Mouse (Mus musculus) kidney, embryonic 16.5 days (tissue): ENCODE results near the gene Kdm4a. TPM values are rescaled to one million over a fixed set of nuclear protein-coding genes. Genes with fewer than 3 reads are reported as not detected.

Experiments used
- ATAC-seq: fragments of 200-750 bp; cut with Nextera tagmentation; 2 replicates; pipeline ENCODE4 v1.8.0; 2017; ENCODE audit warnings: moderate TSS enrichment; ENCODE audit not compliant: low FRiP score, low TSS enrichment
- H3K27ac ChIP-seq: fragments of 300-500 bp; sonication (generic); 2 replicates; pipeline ENCODE4 v1.5.1; 2014; ENCODE audit warnings: low read length
- H3K27me3 ChIP-seq: fragments of 300-500 bp; sonication (generic); 2 replicates; pipeline ENCODE4 v1.6.1; 2014; ENCODE audit warnings: low read length, control low read depth, mixed read lengths; ENCODE audit not compliant: insufficient read depth
- H3K36me3 ChIP-seq: fragments of 300-500 bp; sonication (generic); 2 replicates; pipeline ENCODE4 v1.6.1; 2014; ENCODE audit warnings: low read length, control low read depth, mixed read lengths; ENCODE audit not compliant: insufficient read depth
- H3K4me1 ChIP-seq: fragments of 300-500 bp; sonication (generic); 2 replicates; pipeline ENCODE4 v1.6.1; 2014; ENCODE audit warnings: low read length, control low read depth, mixed read lengths; ENCODE audit not compliant: insufficient read depth
- H3K4me2 ChIP-seq: fragments of 300-500 bp; sonication (generic); replicated peaks from 2 replicates; pipeline ENCODE4 v1.6.1; 2014; ENCODE audit warnings: low read depth, low read length
- H3K4me3 ChIP-seq: fragments of 300-500 bp; sonication (generic); 2 replicates; pipeline ENCODE4 v1.5.1; 2014; ENCODE audit warnings: mild to moderate bottlenecking, low read length
- H3K9ac ChIP-seq: fragments of 300-500 bp; sonication (generic); replicated peaks from 2 replicates; pipeline ENCODE4 v1.6.1; 2014; ENCODE audit warnings: low read length
- H3K9me3 ChIP-seq: fragments of 300-500 bp; sonication (generic); 2 replicates; pipeline ENCODE4 v1.6.1; 2016; ENCODE audit warnings: low read length, control low read depth
- WGBS: fragments of 180-500 bp; shearing (Covaris S2); extraction: QIAGEN DNeasy Blood & Tissue Kit; methylation state at CpG from one replicate; pipeline ENCODE4 v1.1.7; 2014; 5-methylcytosine and 5-hydroxymethylcytosine counted together
- polyA plus RNA-seq: library from polyadenylated mRNA; unstranded; fragments of >200 nt; fragmentation: Nextera tagmentation; extraction: Ambion mirVana; gene quantifications from 2 replicates; pipeline ENCODE4 v1.2.1, GENCODE M21; 2015

The Kdm4a gene
- polyA plus RNA-seq, 1 experiment from 2014 or later: 40.5 TPM

GRCm38 (mm10) chr4:118147090-118147489 lies 32.8 kb downstream of the Kdm4a start:
- 84% methylated on average over 10 of the region's 10 CpGs for WGBS
- Histone ChIP-seq H3K36me3 (peaks cover 88% of the 10 kb centered on the region), H3K4me3 (no peak overlapping the region), H3K9me3 (no peaks in the 10 kb centered on the region), H3K4me1 (no peaks in the 10 kb centered on the region), H3K27ac (no peak overlapping the region), H3K27me3 (no peaks in the 10 kb centered on the region), H3K4me2 (no peak overlapping the region), H3K9ac (no peak overlapping the region)
- ATAC-seq: no peak

- 65% methylated on average over 9 of the region's 9 CpGs for WGBS
- Histone ChIP-seq H3K27me3 (no peaks in the 10 kb centered on the region), H3K9me3 (no peaks in the 10 kb centered on the region), H3K36me3 (peaks cover 90% of the 10 kb centered on the region), H3K4me1 (no peaks in the 10 kb centered on the region), H3K9ac (no peak overlapping the region), H3K4me3 (no peak overlapping the region), H3K27ac (no peak overlapping the region), H3K4me2 (no peak overlapping the region)
- no peak for ATAC-seq
Measured at GRCm38 (mm10) chr4:118144324-118144723, 35.5 kb downstream of the Kdm4a start.

GRCm38 (mm10) chr4:118143679-118144078 lies 36.2 kb downstream of the Kdm4a start:
- 85% methylated on average over 7 of the region's 7 CpGs for WGBS
- H3K27ac ChIP-seq: no peak overlapping the region

GRCm38 (mm10) chr4:118141511-118141910 lies 38.3 kb downstream of the Kdm4a start:
- peaks cover 87% of the 10 kb centered on the region for H3K36me3 ChIP-seq
- H3K9ac ChIP-seq: no peak overlapping the region
- no peak overlapping the region for H3K4me2 ChIP-seq
- ATAC-seq: no peak
- H3K4me3 ChIP-seq: no peak overlapping the region
- H3K27me3 ChIP-seq: no peaks in the 10 kb centered on the region
- H3K27ac ChIP-seq: no peak overlapping the region
- H3K4me1 ChIP-seq: no peaks in the 10 kb centered on the region
- WGBS: 94% methylated on average over 5 of the region's 5 CpGs
- H3K9me3 ChIP-seq: no peaks in the 10 kb centered on the region

More at GRCm38 (mm10) chr4:118143679-118144078, 36.2 kb downstream of the Kdm4a start:
- Histone ChIP-seq H3K36me3 (peaks cover 88% of the 10 kb centered on the region), H3K27me3 (no peaks in the 10 kb centered on the region), H3K4me3 (no peak overlapping the region), H3K9me3 (no peaks in the 10 kb centered on the region), H3K9ac (no peak overlapping the region), H3K4me1 (no peaks in the 10 kb centered on the region), H3K4me2 (no peak overlapping the region)
- 0 out of 2 replicates have a peak, but pooled peaks have one; percentile 36 for ATAC-seq

DNA sequence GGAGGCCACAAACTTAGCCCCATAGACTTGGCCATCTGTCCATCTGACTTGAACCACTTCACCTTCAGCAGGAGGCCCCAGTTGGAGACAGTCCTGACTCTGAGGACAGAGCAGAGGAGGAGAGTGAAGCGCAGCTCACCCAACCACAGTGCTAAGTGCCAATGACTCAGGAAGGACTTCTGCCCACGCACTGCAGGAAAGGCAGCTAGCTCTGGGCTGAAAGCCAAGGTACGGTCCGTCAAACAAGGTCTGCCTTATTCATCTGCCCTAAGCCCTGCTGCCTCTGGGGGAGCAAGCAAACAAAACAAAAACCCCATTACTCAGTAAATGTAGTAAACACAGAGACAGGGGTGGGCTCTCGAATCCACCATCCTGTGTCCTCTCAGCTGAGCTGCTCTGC lies 41.0 kb downstream of the Kdm4a start:
- H3K4me2 ChIP-seq: no peak overlapping the region
- peaks cover 65% of the 10 kb centered on the region for H3K36me3 ChIP-seq
- peaks cover 6% of the 10 kb centered on the region for H3K4me1 ChIP-seq
- no peak for ATAC-seq
- no peak overlapping the region for H3K27ac ChIP-seq
- WGBS: 38% methylated on average over 5 of the region's 5 CpGs
- H3K27me3 ChIP-seq: no peaks in the 10 kb centered on the region
- no peak overlapping the region for H3K4me3 ChIP-seq
- H3K9ac ChIP-seq: no peak overlapping the region
- no peaks in the 10 kb centered on the region for H3K9me3 ChIP-seq

DNA sequence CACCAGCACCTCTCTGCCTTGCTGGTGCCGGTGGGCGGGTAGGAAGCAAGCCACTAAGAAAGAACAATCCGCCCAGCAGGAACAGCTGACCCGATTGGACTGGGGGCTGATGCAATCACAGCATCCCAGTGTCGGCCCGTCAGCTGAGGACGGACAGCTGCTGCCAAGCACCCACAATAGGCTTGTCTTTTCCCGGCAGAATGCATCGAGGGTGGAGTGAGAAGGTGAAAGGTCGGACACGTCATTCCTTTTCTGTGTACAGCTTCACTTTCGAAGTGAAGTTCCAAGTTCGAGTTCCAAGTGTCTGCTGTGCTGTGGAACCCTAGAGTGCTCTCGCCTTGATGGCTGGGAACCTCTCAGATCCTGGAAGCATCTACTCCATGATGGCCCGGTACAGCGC lies 42.0 kb downstream of the Kdm4a start:
- Histone ChIP-seq H3K27ac (no peak overlapping the region), H3K9ac (no peak overlapping the region), H3K27me3 (no peaks in the 10 kb centered on the region), H3K4me3 (no peak overlapping the region), H3K9me3 (no peaks in the 10 kb centered on the region), H3K4me1 (peaks cover 11% of the 10 kb centered on the region), H3K4me2 (no peak overlapping the region), H3K36me3 (peaks cover 55% of the 10 kb centered on the region)
- ATAC-seq: no peak
- 85% methylated on average over 16 of the region's 16 CpGs for WGBS

DNA sequence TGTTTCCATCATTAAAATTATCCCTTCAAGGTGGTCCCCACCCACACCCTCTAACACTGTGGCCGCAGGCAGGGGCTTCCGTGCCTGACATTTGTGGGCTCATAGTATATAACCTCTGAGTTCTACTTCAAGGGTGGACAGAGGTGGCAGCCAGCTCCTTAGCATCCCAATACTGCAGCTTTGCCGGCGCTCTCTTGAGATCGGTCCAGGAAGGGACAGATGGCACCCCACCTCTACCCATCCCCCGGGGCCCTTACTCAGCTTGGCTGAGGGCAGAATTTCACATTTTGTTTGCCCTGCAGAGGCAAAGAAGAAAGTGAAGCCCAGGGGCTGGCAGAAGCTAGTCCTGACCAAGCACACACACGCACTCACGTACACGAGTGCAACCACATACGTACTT lies 42.5 kb downstream of the Kdm4a start:
- no peak for ATAC-seq
- H3K36me3 ChIP-seq: peaks cover 50% of the 10 kb centered on the region

DNA sequence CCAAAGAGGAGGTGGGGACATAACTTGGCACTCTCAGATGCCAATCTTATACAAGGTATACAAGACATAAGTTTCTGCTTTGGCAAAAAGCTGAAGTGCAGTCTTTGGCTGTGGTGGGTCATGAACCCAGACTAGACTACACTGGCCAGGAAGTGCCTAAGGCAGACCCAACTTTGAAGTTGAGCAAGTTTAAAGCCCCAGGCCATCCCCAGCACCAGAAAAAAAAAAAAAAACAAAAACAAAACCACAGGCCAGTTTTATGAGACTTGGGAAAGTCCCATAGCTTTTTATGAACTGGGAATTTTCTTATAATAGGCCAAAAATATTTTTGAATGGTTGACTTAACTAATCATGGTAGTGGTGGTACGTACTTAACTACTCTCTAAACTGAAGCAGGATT lies 44.4 kb downstream of the Kdm4a start:
- WGBS: 94% methylated on average over 1 of the region's 1 CpGs

More for the DNA sequence above, 42.5 kb downstream of the Kdm4a start:
- Histone ChIP-seq H3K9me3 (no peaks in the 10 kb centered on the region), H3K9ac (no peak overlapping the region), H3K4me2 (no peak overlapping the region), H3K4me1 (peaks cover 11% of the 10 kb centered on the region), H3K4me3 (no peak overlapping the region), H3K27me3 (no peaks in the 10 kb centered on the region), H3K27ac (no peak overlapping the region)
- WGBS: 94% methylated on average over 10 of the region's 10 CpGs

GRCm38 (mm10) chr4:118134485-118135365 lies 45.1 kb downstream of the Kdm4a start, which contains the start of gene St3gal3:
Gene St3gal3 (minus strand): TSS chr4:118134914.
- under 1% methylated on average over 79 of the region's 84 CpGs for WGBS
- H3K4me1 ChIP-seq: peaks cover 11% of the 10 kb centered on the region
- ATAC-seq: peak; percentile 99
- no peaks in the 10 kb centered on the region for H3K9me3 ChIP-seq
- peak within 1 kb of the TSS; percentile 82 for H3K4me3 ChIP-seq
- H3K27me3 ChIP-seq: no peaks in the 10 kb centered on the region
- H3K36me3 ChIP-seq: peaks cover 30% of the 10 kb centered on the region
- peak within 1 kb of the TSS; percentile 84 for H3K4me2 ChIP-seq
- peak within 1 kb of the TSS; percentile 83 for H3K9ac ChIP-seq
- peak within 1 kb of the TSS; percentile 72 for H3K27ac ChIP-seq

More for the DNA sequence above, 44.4 kb downstream of the Kdm4a start:
- peak overlapping the region; percentile 74 for H3K4me2 ChIP-seq
- H3K27me3 ChIP-seq: no peaks in the 10 kb centered on the region
- peaks cover 11% of the 10 kb centered on the region for H3K4me1 ChIP-seq
- peak overlapping the region; percentile 83 for H3K9ac ChIP-seq
- 0 out of 2 replicates have a peak, but pooled peaks have one; percentile 4 for ATAC-seq
- H3K36me3 ChIP-seq: peaks cover 33% of the 10 kb centered on the region
- peak overlapping the region; percentile 72 for H3K27ac ChIP-seq
- H3K9me3 ChIP-seq: no peaks in the 10 kb centered on the region
- H3K4me3 ChIP-seq: peak overlapping the region; percentile 82

DNA sequence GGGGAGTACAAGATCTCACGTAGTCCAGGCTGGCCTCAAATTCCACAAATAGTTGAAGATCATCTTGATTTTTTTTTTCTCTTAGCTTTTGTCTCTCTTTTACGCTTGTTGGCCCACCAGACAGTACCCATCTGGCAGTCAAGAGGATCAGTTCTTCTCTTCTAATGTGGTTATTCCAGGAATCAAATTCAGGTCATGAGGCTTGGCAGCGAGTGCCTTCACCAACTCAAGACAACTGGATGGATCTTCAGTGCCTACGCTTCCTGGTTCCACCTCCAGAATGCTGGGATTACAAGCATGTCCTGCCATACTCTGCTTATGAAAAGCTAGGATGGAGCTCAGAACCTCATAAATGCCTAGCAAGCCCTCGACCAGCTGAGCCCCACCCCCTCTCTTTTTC lies 48.5 kb downstream of the Kdm4a start:
- no peak overlapping the region for H3K4me3 ChIP-seq
- 0 out of 2 replicates have a peak, but pooled peaks cover 3% of the 10 kb centered on the region for H3K36me3 ChIP-seq
- no peak overlapping the region for H3K4me2 ChIP-seq
- WGBS: 83% methylated on average over 5 of the region's 5 CpGs
- H3K4me1 ChIP-seq: peaks cover 11% of the 10 kb centered on the region
- no peak overlapping the region for H3K9ac ChIP-seq
- no peak overlapping the region for H3K27ac ChIP-seq
- H3K9me3 ChIP-seq: no peaks in the 10 kb centered on the region
- H3K27me3 ChIP-seq: no peaks in the 10 kb centered on the region
- no peak for ATAC-seq
